Mouse (Mus musculus): ENCODE results near the gene Nktr. TPM values are rescaled to one million over a fixed set of nuclear protein-coding genes. Genes with fewer than 3 reads are reported as not detected.
A peak's percentile ranks its signal among the peaks of the same experiment; 100 is the strongest.

Nktr gene
- polyA plus RNA-seq, 1 experiment from 2014 or later: 55.1 TPM

DNA sequence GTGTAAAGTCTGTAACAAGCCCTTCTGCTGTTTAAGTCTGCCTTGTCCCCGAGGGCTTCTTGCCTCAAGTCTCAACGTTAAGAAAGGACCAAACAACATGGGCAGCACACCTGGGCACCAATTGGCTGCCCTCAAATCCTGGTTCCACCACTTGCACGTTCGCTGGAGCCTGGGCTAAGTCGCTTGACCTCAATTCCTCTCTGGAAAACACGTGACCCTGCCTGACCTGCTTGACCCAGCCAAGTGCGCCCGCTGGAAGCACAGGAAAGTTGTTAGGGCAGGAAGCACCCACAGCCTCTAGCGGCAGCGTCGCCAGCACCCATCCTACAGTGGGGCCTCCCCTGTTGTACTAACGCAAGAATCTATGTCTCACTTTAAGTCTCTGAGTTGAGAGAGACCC lies 24.2 kb upstream of the Nktr start:
- H3K27ac ChIP-seq: no peak overlapping the region
- no peaks in the 10 kb centered on the region for H3K79me2 ChIP-seq (ENCODE audit: inconsistent target)
- H3K36me3 ChIP-seq (ENCODE audit: inconsistent target): peaks cover 14% of the 10 kb centered on the region; the same call in 1 of the 2 replicates
- WGBS (ENCODE audit: missing documents): 94% methylated on average over 12 of the region's 12 CpGs
- no peak overlapping the region for H3K4me3 ChIP-seq (ENCODE audit: inconsistent target)

DNA sequence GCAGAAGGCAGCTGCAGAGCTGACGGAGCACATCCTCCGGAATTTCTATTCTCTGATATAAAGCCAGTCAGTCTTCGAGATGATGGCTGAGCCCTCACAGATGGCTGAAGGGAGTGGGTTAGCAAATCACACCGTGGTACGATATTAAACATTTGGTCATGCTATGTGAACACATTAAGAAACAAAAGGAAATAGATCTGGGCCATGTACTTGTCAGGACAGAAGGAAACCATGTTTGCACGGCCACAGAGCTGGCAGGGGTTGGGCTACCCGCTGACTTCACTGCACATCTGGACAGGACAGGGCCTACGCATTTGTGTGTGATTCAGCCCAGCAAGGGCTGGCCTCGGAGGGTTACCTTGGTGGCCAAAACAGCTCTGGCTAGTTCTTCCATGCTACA lies 22.3 kb upstream of the Nktr start:
- H3K36me3 ChIP-seq (ENCODE audit: inconsistent target): 0 out of 2 replicates have a peak, but pooled peaks cover 4% of the 10 kb centered on the region
- H3K4me3 ChIP-seq (ENCODE audit: inconsistent target): no peak overlapping the region
- H3K27ac ChIP-seq: no peak overlapping the region
- H3K79me2 ChIP-seq (ENCODE audit: inconsistent target): no peaks in the 10 kb centered on the region
- 98% methylated on average over 9 of the region's 9 CpGs for WGBS (ENCODE audit: missing documents)

- Histone ChIP-seq H3K36me3 (ENCODE audit: inconsistent target) (0 out of 2 replicates have a peak, but pooled peaks cover 1% of the 10 kb centered on the region), H3K4me3 (ENCODE audit: inconsistent target) (no peak overlapping the region), H3K27ac (no peak overlapping the region), H3K79me2 (ENCODE audit: inconsistent target) (peaks cover 2% of the 10 kb centered on the region; the same call in 1 of the 2 replicates)
- 100% methylated on average over 1 of the region's 1 CpGs for WGBS (ENCODE audit: missing documents)
These were observed 21.6 kb upstream of the Nktr start for GRCm38 (mm10) chr9:121697150-121698049.

- Histone ChIP-seq H3K4me3 (ENCODE audit: inconsistent target) (peak overlapping the region; percentile 20; the same call in 1 of the 2 replicates), H3K79me2 (ENCODE audit: inconsistent target) (peaks cover 22% of the 10 kb centered on the region; the same call in 1 of the 2 replicates), H3K27ac (peak overlapping the region; percentile 38), H3K36me3 (ENCODE audit: inconsistent target) (no peaks in the 10 kb centered on the region)
- WGBS (ENCODE audit: missing documents): 26% methylated on average over 11 of the region's 11 CpGs
These were observed 14.7 kb upstream of the Nktr start for GRCm38 (mm10) chr9:121704261-121704645.

DNA sequence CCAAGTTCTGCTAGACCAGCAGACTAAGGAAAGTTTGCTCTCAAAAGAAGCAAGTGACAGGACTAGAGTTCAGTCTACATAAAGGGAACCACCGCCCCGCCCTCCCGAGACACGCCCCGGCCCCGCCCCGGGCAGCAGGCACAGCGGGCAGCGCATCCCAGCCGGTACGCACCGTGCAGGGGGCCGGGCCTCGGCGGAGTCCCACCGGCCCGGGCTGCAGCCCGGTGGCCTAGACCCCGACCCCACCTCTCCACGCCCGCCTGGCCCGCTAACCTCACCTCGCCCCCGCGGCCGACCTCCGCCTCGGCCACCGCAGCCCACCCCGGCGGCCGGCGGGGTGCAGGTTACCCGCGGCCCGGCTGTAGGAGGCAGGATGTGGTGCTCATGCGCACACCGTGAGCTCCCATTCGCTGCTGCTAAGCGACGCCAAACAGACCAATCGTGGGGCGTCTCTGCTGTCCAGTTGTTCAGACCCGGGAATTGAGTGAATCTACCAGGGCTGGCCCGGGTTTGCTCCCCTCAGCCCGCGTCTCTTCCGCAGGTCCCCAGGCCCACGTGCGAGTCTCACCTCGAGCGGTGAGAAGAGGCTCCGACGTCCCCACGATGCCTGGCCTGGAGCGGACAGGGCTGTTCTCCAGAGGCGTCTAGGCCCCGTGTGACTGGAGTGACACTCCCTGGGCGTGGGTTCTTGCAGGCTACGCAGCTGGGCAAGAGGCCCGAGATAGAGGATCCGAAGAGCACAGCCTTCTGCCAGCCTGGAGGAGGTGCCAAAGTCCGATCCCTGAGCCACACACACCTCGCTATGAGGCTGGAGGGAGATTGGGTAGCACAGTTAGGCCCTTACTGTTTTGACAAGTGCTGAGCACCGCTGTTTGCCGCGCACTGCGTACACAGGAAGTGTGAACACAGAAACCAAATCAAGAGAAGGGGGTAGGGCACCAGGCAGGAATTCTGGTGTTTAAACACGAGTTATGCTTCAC lies 14.0 kb upstream of the Nktr start, which contains the start of gene Sec22c:
Sec22c (minus strand) TSS at position 845 of the 980 bp plus-strand sequence.
- under 1% methylated on average over 67 of the region's 69 CpGs for WGBS (ENCODE audit: missing documents)
- Histone ChIP-seq H3K27ac (peak within 1 kb of the TSS; percentile 85), H3K4me3 (ENCODE audit: inconsistent target) (peak within 1 kb of the TSS; percentile 43), H3K79me2 (ENCODE audit: inconsistent target) (peaks cover 22% of the 10 kb centered on the region; the same call in 1 of the 2 replicates), H3K36me3 (ENCODE audit: inconsistent target) (no peaks in the 10 kb centered on the region)

DNA sequence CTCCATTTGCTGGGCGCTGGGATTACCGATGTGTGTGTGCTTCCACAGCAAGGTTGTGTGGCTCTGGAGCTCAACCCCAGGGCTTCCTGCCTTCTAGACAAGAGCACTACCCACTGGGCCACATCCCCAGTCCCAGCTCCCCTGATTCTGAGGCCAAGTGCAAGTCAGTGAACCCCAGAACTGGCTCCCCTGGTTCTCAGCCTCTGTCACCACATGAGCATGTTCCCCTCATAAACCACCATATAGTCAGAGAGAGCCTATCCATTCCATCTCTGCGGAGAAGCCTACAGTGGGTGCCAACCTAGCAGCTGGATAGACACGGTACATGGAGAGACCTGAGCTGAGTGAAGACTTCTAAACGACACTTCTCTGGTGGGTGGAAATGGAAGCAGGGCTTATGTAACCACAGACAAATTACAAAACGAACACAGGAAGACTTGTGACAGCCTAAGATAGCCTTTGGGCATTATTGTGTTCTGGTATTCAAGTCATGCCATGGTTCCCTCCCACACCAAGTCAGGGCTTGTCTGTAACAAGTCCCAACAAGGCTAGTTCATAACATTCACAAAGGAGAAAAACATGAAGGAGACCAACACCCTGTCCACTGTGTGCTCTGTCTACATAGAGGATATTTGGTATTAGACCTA lies 12.8 kb upstream of the Nktr start:
- peak overlapping the region; percentile 43; the same call in 1 of the 2 replicates for H3K4me3 ChIP-seq (ENCODE audit: inconsistent target)
- WGBS (ENCODE audit: missing documents): 44% methylated on average over 6 of the region's 6 CpGs
- H3K36me3 ChIP-seq (ENCODE audit: inconsistent target): no peaks in the 10 kb centered on the region
- peaks cover 28% of the 10 kb centered on the region for H3K79me2 ChIP-seq (ENCODE audit: inconsistent target)
- H3K27ac ChIP-seq: peak overlapping the region; percentile 85

DNA sequence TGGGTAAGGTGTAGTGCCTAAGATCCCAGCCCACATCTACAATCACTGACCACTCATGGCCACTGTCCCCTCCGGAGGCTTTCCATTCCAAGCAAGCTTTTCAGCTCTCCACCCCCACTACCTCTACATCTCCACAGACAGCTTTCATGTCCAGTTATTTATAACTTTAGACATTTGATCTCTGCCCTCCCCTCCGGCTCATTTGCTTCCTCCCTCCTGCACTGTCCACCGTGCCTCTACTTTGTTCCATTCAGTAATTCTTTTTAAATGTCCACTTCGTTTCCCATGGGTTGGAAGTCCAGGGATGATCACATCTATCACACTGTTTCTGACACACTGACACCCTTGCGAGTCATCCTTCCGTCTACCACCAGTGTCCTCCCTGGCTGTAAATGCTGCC lies 11.2 kb upstream of the Nktr start:
- Histone ChIP-seq H3K36me3 (ENCODE audit: inconsistent target) (peaks cover under 1% of the 10 kb centered on the region; the same call in 1 of the 2 replicates), H3K79me2 (ENCODE audit: inconsistent target) (peaks cover 36% of the 10 kb centered on the region), H3K27ac (peak overlapping the region; percentile 85), H3K4me3 (ENCODE audit: inconsistent target) (no peak overlapping the region)
- WGBS (ENCODE audit: missing documents): 67% methylated on average over 6 of the region's 6 CpGs

DNA sequence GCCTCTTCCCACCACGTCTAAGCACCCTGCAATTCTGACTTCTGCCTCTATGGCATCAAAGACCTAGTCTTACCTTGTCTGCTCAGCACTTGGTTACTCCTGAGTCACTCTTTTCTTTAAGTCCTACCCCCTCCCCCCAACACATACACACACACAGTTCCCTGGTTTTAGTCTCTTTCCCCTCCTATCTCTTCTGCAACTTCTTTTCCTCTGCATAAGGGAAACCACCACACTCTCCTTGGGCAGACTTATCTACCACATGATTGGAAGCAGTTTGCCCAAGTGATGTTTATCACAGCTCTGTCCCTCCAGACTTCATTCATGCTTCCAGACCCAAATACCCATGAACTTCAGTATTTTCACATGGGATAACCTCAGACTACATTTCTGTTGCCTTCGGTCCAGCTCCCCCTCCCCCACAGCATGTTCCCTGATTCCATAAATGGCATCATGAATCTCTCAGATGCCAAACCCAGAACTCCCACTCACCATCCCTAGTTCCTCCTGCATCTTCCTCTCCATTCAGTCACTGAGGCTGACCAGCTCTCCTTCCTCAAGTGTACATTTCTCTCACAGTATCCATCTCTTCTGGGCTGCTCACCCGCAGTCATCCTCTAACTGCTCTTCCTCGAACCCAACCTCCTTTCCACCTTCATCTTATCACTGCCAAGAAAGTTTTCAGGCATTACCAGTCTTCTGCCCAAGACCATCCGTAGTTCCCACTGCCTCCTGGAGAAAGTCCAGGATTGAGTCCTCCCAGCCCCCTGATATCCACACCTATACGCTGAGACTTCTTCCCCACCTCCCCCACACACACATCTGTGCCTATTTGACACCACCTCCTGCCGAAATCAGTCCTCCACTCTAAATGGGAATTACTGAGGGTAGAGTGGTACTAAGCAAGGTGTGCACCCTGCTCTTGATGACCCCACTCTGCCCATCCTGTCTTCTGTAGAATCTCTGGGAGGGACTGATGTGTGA lies 10.2 kb upstream of the Nktr start:
- Histone ChIP-seq H3K27ac (peak overlapping the region; percentile 39), H3K36me3 (ENCODE audit: inconsistent target) (peaks cover 4% of the 10 kb centered on the region; the same call in 1 of the 2 replicates), H3K79me2 (ENCODE audit: inconsistent target) (peaks cover 26% of the 10 kb centered on the region), H3K4me3 (ENCODE audit: inconsistent target) (no peak overlapping the region)
- WGBS (ENCODE audit: missing documents): 80% methylated on average over 7 of the region's 7 CpGs

- H3K79me2 ChIP-seq (ENCODE audit: inconsistent target): peaks cover 21% of the 10 kb centered on the region
- H3K36me3 ChIP-seq (ENCODE audit: inconsistent target): peaks cover 4% of the 10 kb centered on the region; the same call in 1 of the 2 replicates
- WGBS (ENCODE audit: missing documents): 5% methylated on average over 36 of the region's 37 CpGs
- peak within 1 kb of the TSS; percentile 88 for H3K4me3 ChIP-seq (ENCODE audit: inconsistent target)
- H3K27ac ChIP-seq: peak within 1 kb of the TSS; percentile 75
These were observed 8.9 kb upstream of the Nktr start, which contains the start of gene Ss18l2 for GRCm38 (mm10) chr9:121709898-121710583. Ss18l2 (plus strand) TSS chr9:121710329.

DNA sequence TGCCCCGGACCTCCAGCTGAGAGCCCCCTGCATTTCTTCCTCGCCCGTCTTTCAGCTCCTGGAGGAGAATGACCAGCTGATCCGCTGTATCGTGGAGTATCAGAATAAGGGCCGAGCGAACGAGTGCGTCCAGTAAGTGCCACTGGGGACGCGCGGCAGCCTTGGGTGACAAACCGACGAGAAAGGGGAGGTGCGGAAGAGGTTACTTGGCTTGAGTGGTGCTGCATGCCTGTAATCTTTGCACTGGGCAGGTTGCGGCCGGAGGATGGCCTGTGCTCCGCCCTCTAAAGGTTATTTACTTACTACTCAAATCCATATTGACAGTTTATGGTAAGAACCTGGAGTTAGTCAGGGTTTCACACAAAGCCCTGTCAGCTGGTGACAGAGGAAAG lies 8.4 kb upstream of the Nktr start:
- Histone ChIP-seq H3K27ac (peak overlapping the region; percentile 75), H3K79me2 (ENCODE audit: inconsistent target) (peaks cover 21% of the 10 kb centered on the region), H3K36me3 (ENCODE audit: inconsistent target) (peaks cover 4% of the 10 kb centered on the region; the same call in 1 of the 2 replicates), H3K4me3 (ENCODE audit: inconsistent target) (peak overlapping the region; percentile 88)
- WGBS (ENCODE audit: missing documents): 1% methylated on average over 18 of the region's 18 CpGs

DNA sequence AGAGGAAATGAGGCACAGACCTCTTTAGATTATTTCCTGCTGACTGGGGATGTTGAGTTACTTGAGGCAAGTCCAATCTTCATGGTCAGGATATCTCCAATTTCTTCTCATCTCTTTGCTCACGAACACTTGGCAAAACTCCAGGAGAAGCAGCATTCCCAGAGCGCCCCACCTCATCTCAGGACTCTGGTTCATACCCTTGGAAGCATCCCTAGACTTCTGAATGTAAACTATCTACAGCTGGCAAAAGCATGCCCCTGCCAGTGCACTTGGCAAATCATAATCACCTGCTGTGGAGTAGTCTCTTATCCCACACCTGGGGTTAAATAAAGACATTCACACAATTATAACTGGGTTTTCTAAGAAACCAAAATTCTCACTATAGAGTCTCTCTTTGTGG lies 1.9 kb upstream of the Nktr start:
- 90% methylated on average over 2 of the region's 2 CpGs for WGBS (ENCODE audit: missing documents)
- peaks cover 31% of the 10 kb centered on the region for H3K79me2 ChIP-seq (ENCODE audit: inconsistent target)
- H3K27ac ChIP-seq: no peak overlapping the region
- peaks cover 4% of the 10 kb centered on the region; the same call in 1 of the 2 replicates for H3K36me3 ChIP-seq (ENCODE audit: inconsistent target)
- no peak overlapping the region for H3K4me3 ChIP-seq (ENCODE audit: inconsistent target)

DNA sequence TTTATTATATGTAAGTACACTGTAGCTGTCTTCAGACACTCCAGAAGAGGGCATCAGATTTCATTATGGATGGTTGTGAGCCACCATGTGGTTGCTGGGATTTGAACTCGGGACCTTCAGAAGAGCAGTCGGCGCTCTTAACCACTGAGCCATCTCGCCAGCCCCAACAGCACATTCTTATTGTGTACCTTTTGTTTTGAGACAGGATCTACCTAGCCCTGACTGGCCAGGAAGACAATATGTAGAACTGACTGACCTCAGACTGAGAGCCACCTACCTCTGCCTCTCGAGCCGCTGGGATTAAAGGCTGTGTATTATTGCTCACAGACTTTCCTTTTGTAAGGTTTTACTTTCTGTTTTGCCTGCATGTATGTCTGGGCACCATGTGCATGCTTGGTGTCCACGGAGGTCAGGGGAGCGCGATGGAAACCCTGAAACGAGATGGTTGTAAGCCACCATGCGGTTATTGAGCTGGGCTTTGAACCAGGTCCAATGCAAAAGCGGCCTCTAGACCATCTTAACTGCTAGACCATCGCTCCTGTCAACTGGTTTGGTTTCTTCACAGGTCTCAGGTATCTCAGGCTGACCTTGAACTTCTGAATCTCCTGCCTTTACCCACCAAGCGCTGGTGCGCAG lies 781 bp upstream of the Nktr start:
- 76% methylated on average over 10 of the region's 15 CpGs for WGBS (ENCODE audit: missing documents)

More for the DNA sequence above, 781 bp upstream of the Nktr start:
- Histone ChIP-seq H3K36me3 (ENCODE audit: inconsistent target) (no peaks in the 10 kb centered on the region), H3K4me3 (ENCODE audit: inconsistent target) (peak overlapping the region; percentile 35), H3K79me2 (ENCODE audit: inconsistent target) (peaks cover 37% of the 10 kb centered on the region), H3K27ac (peak overlapping the region; percentile 90)
